Mouse (Mus musculus): Measurements from ENCODE around the gene Golga5.

The Golga5 gene

GRCm38 (mm10) chr12:102468894-102469764 lies at the start of gene Golga5:
Gene Golga5, plus strand, starts transcription at chr12:102469135.
- DNase-seq (ENCODE audit: low spot score) = peak; percentile 97

- peak; percentile 46 for DNase-seq (ENCODE audit: low spot score)
These were observed 49.4 kb upstream of the Golga5 start for GRCm38 (mm10) chr12:102419544-102419943.

DNA sequence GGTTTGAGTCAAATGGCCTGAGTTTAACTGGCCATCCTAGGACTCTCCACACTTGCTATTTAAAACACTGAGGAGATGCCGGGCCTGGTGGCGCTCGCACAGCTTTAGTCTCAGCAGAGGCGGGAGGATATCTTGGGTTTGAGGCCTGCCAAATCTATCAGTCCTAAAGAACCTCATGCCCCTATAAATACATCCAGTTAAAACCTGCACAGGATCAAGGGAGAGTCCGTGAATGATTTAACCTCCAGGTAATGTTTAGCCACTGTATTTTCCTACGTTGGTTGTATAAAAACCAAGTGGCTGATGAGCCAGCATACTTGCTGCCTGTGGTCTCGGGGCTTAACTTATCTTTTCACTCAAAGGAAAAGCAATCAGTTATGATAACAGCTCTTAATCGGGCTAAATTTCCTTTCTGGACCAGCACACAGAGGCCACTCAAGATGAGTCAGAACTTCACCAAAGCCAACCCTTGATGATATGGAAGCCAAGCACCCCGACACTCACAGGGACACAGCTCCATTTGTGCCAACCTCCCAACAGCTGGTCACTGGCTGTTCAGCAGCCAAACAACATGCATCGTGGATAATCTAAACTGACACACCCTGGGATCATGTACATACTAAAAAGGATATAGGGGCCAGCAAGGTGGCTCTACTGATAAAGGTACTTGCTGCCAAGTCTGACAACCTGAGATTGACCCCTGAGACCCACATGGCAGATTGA lies 48.6 kb upstream of the Golga5 start:
- no peak for DNase-seq (ENCODE audit: low spot score)

DNA sequence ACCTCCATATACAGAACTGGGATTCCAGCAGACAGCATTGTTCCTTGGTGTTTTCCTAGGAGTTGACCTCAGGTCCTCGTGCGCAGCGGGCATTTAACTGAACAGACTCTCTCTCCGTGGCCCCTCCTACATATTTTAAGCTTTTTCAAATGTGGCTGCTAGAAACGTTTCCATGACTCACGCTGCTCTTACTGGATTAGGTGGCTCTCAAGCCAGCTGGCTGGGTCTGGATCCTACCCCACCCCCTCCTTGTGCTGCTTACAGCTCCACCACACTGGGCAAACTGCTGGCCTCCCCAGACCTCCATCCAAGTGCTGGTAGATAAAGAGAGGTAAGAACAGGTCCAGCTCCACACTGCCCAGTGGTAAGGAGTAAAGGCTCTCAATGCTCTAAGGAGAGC lies 46.9 kb upstream of the Golga5 start:
- DNase-seq (ENCODE audit: low spot score) = no peak

- no peak for DNase-seq (ENCODE audit: low spot score)
These were observed 46.2 kb upstream of the Golga5 start for GRCm38 (mm10) chr12:102422623-102423320.

- no peak for DNase-seq (ENCODE audit: low spot score)
These were observed 45.3 kb upstream of the Golga5 start for GRCm38 (mm10) chr12:102423625-102424024.

DNA sequence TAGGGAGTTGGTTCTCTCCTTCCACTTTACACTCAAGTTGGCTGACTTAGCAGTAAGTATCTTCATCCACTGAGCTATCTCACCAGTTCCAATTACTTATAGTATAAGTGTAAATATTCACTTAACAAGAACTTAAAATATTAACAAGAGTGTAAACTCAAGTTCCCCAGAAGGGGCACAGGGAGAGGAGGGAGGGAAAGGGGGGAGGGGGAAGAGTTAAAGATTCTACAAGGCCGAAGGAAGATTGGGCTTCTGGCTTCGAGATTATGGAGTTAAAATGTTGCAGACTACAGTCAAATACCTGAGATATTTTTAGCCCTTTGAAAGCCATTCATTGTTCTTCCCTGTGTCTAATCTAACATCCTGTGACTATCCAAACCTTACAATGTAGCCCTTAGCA lies 44.5 kb upstream of the Golga5 start:
- no peak for DNase-seq (ENCODE audit: low spot score)

GRCm38 (mm10) chr12:102425048-102425578 lies 43.8 kb upstream of the Golga5 start:
- no peak for DNase-seq (ENCODE audit: low spot score)

DNA sequence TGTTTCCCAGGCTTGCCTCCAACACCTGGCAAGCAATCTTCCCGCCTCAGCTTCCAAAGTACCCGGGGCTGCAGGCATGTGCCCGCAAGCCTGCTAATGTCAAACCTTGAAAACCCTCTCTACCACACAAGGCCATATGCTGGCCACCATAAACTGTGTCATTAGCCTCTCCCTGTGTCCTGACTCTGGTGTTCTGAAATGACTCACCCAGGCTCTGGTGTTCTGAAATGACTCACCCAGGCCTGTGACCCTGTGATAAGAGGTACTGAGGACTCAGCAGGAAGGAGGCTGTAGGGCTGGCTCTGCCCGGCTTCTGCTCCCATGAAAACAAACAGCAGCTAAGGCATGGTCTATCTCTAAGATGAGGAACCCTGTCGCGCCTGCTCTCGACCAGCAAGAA lies 42.6 kb upstream of the Golga5 start:
- no peak for DNase-seq (ENCODE audit: low spot score)

GRCm38 (mm10) chr12:102429656-102430055 lies 39.3 kb upstream of the Golga5 start:
- no peak for DNase-seq (ENCODE audit: low spot score)

DNA sequence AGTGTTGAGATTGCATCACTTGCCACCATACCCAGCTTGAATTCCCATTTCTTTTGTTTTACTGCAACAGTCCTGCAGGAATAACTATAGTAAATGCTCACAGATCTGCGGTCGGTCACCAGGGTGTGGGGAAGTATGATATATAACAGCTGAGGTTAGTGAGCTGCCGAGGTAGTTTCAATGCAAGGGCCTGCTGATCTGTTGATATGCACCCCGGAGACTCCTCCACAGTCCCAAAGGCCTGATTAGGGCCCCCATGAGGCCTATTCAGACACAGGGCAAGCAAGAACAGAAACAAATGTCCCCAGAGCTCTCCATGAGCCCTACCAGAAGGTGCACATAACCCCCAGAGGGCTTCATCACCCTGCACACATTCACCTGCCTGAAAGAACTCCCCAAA lies 38.7 kb upstream of the Golga5 start:
- DNase-seq (ENCODE audit: low spot score) = no peak

GRCm38 (mm10) chr12:102432238-102432637 lies 36.7 kb upstream of the Golga5 start:
- DNase-seq (ENCODE audit: low spot score) = no peak

DNA sequence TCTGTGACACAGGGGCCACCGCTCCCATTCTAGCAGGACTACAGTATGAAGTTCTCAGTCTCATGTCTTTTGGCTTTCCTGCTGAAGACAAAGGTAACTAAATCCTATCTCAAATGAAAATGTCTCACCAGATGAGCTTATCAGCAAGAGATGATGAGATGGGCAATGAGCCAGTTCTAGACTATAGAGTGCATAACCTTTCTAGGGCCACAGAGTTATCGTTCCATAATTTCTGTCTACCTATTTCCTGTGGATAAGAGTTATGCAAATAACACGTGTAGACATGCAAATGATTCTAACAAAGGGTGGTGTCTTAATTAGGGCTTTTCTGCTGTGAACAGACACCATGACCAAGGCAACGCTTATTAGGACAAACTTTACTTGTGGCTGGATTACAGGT lies 34.8 kb upstream of the Golga5 start:
- no peak for DNase-seq (ENCODE audit: low spot score)

GRCm38 (mm10) chr12:102436939-102437526 lies 31.9 kb upstream of the Golga5 start:
- no peak for DNase-seq (ENCODE audit: low spot score)

- DNase-seq (ENCODE audit: low spot score) = peak; percentile 44
These were observed 31.0 kb upstream of the Golga5 start for GRCm38 (mm10) chr12:102437952-102438351.

DNA sequence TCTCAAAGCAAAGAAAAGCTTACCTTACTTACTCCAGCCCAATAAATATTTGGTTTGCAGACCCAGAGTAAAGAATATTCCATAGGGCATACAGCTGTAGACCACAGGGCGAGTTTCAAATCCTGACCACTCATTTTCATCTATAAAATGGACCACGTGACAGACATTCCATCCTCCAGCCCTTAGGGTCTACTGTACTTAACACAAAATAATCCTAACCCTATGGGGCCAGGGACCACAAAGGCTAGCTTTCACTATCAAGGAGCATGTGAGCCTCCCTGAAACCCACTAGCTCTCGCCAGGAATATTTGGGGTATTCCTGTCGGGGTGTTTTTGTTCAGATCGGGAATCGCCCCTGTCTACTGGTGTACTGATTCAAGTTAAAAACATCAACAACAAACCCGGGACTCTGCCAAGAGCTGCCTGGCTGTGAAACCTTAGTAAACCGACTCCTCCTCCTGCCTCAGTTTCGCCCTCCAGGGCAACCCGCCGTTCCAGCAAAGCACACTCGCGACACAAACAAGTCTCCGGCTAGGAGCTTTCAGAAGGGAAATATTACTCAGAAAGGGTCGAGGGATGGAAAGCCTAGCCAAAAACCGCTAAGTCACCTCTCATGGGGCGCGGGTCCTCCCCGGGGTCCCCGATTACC lies 29.8 kb upstream of the Golga5 start:
- no peak for DNase-seq (ENCODE audit: low spot score)

DNA sequence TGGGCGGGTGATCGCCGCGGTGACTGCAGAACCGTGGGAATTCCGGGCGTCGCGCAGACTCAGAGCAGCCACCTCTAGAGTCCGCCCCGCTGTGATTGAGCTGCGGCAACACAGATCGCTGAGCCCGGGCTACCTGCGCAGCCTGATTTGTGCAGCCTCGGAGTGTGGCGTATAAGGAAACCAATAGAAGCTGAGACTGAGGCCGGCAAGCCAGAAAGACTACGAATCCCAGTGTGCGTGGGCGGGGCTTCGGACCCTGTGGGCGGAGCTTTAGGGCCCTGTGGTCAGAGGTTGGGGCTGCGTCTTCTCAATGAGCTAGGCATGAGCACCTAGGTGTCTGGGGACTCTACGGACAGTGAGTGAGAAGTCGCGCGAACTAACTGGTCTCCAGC lies 29.3 kb upstream of the Golga5 start, which contains the start of gene Lgmn:
Gene Lgmn (minus strand): TSS at position 182 of the 392 bp plus-strand sequence.
- peak; percentile 99 for DNase-seq (ENCODE audit: low spot score)

DNA sequence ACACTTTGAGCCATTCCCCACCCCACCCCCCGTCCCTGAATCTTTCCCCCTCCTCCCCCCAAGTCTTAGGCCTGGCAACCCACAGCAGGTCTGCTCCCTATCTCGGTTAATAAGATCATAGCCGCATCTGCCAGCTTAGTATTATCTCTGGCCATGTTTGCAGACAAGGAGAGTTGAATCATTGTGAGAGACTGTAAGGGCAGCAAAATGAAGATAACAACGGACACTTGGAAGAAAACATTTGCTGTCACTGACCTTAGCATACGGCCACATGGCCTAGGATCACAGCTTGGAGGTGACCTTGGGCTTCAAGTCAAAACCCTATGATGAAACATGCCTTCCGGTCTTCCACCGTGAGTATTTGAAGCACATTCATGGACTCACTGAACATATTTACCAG lies 28.4 kb upstream of the Golga5 start:
- DNase-seq (ENCODE audit: low spot score) = no peak

DNA sequence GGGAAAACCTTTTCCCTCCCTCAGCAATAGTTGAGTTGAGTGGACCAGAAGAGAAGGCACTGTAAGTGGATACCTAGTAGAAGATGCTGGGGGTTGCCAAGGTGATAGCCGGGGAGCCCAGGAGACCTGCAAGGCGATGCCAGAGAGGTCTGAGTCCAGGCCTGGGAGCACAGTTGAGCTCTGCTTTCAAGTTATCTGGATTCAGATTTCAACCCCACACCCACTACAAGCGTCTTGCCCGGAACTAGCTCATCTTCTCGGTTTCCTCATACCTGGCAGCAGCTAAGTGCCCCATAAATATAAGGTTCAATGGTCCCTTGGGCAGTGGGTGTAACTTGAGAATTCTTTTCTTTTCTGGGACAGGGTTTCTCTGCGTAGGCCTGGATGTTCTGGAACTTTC lies 27.8 kb upstream of the Golga5 start:
- no peak for DNase-seq (ENCODE audit: low spot score)

DNA sequence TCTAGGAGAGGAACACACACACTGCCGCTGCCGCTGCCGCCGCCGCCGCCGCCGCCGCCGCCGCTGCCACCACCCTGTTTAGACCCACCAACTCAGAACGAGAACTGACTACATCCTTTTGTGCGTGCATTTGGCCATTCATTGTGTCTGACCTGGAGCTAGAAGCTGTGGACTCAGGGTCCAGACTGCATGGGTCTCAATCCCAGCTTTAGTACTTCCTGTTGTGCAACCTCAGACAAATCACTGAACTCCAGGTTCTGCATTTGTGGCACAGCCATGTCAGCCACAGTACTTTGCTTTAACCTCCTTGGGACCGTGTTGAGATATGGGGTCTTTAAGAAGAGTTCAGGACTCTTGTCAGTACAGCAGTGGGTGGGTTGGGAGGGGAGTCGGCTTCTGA lies 26.3 kb upstream of the Golga5 start:
- no peak for DNase-seq (ENCODE audit: low spot score)

GRCm38 (mm10) chr12:102443676-102444075 lies 25.3 kb upstream of the Golga5 start:
- no peak for DNase-seq (ENCODE audit: low spot score)
